Mouse (Mus musculus): ENCODE measurements around the gene Rapgef1.
"Not testable (repeated sequence)": the region's sequence is repeated elsewhere in the genome, so short reads cannot be mapped to it uniquely, and the experiment has no call there.

Gene Rapgef1

DNA sequence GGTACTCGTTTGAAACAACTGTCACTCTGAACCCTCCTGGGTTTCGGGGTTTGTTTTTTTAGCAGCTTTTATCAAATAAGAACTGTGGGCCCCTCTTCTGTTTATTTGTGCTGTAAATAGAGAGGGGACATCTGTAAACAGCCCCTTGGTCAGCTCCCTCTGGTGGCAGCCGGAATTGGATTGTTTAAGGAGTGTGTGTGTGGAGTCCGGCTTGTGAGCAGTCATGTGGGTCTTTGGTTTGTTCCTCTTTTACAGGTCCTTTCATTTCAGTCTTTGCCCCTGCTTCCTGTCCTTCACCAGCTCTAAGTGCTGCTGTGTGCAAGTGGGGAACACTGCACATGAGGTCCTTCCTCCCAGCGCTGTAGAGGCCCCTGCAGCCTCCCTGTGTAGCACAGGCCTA, 119.8 kb downstream of the Rapgef1 start:
- no peak for DNase-seq (ENCODE audit: low spot score in 2 of 2)

DNA sequence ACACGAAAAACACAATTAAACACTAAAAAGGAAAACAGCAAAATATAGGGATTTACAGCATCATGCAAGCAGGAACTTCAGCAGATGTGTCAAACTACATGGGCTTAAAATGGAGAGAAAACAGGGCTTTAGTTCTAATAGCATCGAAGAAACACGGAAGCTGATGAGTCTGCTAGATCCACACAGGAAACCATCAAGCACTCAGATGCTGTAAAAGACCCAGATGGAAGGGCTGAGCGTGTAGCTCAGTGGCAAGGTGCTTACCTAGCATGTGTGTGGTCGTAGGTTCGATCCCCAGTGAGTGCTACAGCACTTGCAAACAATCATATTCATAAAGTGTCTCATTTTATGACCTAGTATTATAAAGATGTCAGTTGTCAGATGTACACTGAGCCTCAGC, 121.7 kb downstream of the Rapgef1 start:
- DNase-seq (ENCODE audit: low spot score in 2 of 2): no peak

DNA sequence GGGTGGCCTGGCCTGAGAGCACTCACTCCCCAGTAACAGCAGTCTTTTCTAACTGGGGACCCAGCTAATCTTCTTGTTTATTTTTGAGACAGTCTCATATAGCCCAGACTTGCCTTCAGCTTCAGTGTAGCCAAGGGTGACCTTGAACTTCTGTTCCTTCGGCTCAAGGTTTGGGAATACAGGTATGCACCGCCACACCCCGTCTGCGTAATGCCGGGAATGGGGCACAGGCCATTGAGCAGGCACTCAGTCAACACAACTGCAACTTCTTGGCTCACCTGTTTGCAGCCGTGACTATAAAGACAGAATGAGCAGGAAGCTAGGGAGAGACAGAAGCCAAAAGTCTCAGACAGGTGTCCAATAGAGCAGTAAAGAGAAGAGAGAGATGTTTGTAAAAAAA, 124.7 kb downstream of the Rapgef1 start:
- DNase-seq (ENCODE audit: low spot score in 2 of 2): no peak

DNA sequence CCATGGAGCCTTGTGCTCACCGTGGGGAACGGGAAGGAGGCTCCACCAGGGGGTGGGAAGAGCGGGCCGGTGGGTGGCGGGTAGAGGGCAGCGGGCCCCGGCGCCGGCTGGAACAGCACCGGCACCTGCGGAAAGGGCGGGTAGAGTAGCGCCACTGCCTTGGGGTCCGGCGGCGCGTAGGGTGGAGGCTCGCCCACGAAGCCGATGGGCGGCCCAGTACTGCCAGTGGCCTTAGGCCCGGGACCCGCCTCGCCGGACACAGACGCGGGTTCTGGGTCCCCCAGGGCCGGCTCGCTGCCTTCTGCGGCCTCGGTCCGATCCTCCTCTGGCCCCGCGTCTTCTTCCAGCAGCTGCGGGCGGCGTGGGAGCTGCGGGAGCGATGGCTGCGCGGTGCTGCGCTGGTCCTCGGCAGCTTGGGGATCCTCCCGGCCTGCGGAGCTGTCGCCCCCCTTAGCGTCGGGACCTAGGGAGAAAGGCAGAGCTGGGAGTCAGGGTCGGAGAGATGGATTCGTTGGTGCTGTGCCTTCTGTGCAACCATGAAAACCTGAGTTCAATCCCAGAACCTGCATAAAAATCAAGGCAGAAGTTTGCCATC, 127.8 kb downstream of the Rapgef1 start:
- DNase-seq (ENCODE audit: low spot score in 2 of 2): no peak

DNA sequence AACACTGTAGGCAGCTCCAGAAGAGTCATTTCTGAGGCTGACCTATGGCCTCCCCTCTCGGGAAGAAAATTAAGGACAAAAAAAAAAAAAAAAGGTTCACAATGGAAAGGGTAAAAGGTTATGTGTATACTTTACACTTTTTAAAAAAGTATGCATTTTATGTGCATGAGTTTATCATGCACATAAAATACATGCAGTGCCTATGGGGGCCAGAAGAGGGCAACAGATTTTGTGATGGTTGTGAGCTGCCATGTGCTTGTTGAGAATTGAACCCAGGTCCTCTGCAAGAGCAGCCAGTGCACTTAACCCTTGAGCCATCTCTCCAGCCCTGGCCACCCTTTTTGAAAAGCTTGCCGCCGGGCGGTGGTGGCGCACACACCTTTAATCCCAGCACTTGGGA, 128.3 kb downstream of the Rapgef1 start:
- DNase-seq (ENCODE audit: low spot score in 2 of 2): peak in 1 of 2 experiments; percentile 32

DNA sequence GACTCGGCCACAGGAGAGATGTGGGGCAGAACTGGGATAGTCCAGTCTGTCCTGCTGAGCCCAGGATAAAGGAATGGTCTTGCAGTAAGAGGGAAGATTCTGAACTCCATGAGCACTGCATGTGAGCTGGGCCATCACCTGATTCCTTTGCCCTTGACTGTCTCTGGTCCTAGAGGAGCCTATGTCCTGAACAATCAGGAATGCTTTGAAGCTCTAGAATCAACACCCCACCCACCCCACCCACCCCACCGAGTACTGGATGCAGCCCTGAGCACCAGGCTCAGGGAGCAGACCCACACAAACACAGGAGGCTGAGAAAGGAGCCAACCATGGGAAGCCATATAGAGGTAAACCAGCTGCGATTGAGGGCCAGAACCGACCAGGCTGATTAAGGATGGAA, 129.0 kb downstream of the Rapgef1 start:
- no peak for DNase-seq (ENCODE audit: low spot score in 2 of 2)

DNA sequence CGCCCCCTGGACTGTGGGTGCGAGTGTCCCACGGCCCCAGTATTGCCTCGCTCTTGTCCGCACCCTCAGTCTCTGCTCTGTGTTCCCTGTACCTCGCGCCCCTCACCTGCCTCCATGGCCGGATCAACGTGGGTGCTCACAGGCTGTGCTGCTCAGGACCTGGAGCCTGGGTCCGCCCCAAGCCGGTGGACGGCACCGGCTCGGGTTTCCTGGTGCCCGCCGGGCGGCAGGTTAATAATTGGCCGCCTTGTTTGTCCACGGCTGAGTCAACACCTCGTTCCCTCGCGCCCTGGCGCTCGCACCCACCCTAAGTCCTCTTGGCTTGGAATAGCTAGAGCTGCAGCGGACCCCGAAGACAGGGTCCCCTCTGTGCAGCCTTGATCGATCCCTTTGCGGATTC, 132.0 kb downstream of the Rapgef1 start, which contains the start of gene Gm13420:
Gene Gm13420, minus strand, starts transcription at position 189 of the 400 bp plus-strand sequence.
- DNase-seq (ENCODE audit: low spot score in 2 of 2): no peak

DNA sequence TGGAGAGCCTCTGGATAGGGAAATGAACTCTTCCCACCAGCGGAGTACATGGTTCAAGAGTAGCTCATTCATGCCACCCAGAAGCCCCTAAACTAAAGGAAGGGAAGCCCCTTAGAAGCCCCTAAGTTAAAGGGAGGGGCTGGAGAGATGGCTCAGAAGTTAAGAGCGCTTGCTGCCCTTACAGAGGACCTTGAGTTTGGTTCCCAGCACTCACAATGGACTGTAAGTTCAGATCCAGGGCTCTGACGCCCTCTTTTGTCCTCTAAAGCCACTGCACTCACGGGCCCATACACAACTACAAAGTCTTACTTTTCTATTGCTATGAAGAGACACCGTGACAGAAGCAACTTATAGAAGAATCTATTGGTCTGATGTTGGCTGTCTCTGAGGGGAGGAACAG, 132.9 kb downstream of the Rapgef1 start:
- DNase-seq (ENCODE audit: low spot score in 2 of 2): no peak

DNA sequence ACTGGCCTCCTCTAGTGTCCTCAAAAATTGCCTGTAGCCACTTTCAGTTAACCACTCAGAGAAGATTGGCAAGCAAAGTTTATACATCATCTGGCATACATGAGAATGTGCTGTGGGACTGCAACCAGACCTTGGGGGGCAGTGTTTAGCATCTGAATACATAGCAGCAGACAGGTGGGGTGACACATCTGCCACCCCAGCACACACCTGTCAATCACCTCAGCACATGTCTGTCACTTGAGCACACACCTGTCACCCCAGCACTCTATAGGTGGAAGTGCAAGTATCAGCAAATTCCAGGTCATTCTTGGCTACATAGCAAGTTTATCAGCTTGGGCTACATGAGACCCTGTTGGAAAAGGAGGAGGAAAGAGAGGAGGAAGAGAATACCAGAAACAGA, 136.2 kb downstream of the Rapgef1 start:
- no peak for DNase-seq (ENCODE audit: low spot score in 2 of 2)

DNA sequence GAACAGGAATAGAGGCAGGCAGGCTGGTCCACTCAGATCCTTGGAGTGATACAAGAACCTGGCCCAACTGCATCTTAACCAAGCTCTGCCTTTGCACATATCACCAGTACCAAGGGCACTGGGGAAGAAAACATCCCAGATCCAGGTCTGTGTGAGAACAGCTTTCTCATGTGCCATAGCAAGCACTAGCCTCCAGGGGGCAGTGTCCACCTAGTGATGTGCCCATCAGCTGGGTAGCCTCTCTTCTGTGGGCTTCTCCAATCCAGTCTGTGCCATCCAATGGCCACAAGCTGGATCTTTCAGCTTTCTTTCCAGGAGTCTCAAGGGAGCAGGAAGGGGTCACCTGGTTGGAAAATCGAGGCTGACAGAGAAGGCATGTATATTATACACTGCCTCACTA, 145.3 kb downstream of the Rapgef1 start:
- DNase-seq (ENCODE audit: low spot score in 2 of 2): peak; percentile 48 to 69

DNA sequence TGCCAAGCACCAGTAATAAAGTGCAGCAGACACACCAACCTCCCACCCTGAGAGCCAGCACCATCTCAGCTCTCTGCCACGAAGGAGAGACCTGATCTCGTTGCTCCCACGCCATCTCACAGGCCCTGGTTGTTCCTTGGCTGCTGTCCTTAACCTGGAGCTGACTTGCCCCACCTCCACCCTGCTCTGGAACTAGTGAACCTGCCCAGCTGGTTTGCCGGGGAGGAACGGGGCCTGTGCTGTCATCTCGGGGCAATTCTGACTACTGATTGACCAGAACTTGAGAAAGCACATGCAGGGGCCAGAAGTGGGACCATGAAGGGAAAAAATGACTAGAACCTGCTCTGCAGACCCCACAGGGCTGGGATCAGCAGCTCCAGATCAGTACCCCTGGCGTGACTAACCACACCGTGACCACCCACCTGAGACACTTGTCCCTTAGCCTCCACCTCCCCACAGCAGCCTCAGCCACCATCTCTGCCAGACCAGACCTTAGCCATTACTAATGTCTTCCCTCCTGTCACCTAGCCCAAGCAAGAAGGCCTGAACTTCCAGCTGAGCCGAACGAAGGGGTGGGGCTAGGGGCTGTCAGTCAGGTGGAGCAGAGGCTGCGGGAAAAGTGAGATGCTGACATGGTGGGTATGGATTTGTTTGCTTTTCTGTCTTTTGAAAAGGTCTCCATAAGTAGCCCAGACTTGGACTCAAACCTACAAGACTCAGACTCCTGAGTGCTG, 148.6 kb downstream of the Rapgef1 start:
- DNase-seq (ENCODE audit: low spot score in 2 of 2): no peak

DNA sequence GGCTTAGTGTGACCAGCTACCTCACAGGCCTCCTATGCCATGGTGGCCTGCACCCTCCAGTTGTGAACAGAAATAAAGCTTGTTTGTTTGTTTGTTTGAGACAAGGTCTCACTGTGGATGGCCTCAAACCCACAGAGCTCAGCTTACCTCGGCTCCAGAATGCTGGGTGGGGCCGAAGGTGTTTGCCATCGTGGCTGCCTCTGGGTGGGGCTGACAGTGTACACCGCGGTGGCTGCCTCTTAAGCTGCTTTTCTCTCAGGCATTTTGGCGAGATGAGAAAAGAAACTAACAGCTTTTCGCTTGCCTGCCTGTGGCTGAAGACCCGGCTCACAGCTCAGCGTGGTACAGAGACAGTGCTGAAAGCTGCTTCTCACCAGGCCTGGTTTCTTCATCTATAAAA, 149.4 kb downstream of the Rapgef1 start:
- no peak for DNase-seq (ENCODE audit: low spot score in 2 of 2)

DNA sequence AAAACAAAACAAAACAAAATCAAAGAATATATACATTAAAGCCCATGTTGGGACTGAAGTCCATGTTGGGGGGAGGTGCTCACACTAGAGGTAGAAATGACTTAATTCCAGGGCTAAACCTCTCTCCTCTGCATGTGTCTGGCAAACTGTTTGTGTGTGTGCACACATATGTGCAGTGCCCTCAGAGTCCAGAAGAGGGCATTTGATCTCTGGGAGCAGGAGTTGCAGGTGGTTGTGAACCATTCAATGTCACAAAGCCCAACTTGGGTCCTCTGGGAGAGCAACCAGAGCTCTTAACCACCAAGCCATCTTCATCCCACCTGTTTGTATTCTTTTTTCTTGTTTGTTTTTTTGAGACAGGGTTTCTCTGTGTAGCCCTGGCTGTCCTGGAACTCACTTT, 150.6 kb downstream of the Rapgef1 start:
- no peak for DNase-seq (ENCODE audit: low spot score in 2 of 2)

DNA sequence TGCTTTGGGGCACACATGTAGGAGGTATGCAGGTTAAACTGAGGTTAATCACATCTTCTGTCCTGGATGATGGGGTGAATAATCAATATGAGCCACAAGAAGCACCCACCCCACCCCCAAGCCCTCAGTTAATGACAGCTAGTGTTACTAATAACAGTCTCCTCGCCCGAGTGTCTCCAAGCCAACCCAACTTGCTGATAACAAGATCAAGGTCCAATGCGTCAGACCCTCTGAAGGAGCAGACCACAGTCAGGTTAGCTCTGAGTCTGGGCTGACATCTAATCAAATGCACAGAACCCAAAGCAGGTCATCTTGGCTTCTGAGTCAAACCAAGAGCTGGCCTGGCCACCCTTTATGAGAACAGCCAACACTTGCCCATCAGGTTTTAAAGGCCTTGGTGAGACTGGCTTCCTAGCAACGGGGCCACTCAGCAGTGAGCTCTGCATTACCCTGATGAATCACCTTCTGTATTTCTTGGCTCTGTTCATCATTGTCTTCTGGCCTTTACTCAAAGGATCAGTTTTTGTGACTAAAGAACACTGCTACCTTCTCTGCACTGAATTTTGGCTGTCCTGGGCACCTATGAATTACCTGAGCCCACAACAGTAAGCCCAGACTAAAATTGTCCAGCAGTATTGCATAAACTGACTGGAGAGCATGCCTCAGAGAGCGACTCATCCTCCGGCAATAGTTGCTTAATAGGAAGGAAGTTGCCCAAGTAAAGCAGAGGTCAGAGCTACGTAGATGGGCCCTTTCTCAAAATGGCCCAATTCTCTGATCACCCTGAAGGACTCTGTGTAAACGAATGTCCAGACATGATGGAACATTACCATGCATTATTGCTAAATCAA, 152.3 kb downstream of the Rapgef1 start:
- DNase-seq (ENCODE audit: low spot score in 2 of 2): no peak

DNA sequence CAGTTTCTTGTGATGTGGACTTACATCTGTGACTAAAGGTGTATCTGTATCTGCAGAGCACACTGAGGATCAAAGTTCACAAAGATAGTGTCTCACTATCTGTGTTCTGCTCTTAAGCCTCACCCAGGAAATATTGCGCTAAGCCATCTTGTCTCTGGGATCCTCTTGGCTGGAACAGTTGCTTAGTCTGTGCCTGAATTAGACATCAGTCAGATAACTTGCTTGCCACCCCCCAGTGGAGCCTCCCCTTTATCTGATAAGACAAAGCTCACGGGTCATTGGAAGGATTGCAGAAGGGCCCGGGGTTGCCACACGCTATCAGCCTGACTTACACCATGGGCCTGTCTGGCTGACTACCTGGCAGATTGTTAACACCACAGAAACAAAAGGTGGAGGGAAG, 153.8 kb downstream of the Rapgef1 start:
- no peak for DNase-seq (ENCODE audit: low spot score in 2 of 2)

DNA sequence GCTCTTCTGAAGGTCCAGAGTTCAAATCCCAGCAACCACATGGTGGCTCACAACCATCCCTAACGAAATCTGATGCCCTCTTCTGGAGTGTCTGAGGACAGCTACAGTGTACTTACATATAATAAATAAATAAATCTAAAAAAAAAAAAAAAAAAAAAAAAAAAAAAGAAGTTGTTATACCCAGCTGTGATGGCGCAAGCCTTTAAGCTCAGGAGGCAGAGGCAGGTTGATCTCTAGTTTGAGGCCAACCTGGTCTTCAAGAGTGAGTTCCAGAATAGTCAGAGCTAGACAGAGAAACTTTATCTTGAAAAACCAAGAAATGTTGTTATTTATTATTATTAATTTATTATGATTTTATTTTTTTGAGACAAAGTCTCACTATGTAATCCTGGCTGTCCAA, 161.7 kb downstream of the Rapgef1 start:
- not testable (repeated sequence) for DNase-seq (ENCODE audit: low spot score in 2 of 2)

DNA sequence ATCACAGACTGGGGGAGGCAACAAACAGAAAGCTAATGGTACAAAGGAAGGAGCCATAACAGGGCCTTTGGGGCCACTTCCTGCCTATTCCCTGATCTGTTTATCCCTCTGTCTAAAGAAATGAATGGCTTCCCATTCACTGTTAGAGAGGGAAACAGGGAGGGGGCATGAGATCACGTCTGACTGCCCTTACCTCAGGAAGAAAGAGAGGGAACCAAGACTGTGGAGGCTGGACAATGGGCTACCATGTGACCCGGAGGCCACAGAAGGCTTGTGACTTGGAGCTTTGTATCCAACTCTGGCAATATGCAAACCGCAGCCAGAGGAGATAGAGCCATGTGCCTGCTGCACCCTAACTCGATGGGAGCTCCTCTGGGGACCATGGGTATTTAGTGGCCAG, 164.8 kb downstream of the Rapgef1 start:
- DNase-seq (ENCODE audit: low spot score in 2 of 2): no peak

DNA sequence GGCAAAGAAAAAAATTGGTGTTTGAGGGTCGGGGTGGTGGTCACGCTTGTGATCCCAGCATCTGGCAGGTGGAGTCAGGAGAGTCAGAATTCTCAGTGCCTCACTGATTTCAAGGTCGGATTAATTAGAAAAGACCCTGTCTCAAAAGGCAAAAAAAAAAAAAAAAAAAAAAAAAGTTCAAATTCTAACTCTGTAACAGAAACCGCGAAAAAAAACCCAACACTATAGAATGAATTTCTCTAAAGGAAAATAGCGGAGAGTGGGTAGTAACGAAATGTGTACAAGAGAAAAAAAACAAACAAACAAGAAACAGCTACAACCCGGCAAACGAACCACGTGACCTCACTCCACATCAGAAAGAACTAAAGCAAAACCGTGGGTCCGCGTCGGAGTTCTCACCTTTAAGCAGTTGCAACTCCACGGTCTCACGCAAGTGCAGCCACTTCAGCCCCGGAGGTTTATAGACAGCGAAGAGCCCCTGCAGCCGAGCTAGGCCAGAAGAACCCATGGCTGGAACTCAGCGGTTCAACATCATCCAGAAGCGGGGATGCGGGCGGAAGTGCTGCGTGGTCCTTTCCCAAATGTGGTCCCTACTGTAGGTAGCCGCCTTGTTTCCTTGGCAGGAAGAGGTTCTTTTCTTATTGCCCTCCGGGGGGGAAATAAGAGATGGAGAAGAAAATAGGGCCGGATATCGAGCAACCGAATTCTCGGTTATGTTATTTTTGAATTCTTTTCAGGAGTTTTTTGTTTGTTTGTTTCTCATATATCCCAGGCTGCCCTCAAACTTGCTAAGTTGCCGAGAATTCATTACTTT, 167.8 kb downstream of the Rapgef1 start, which contains the start of gene Coq4:
Gene Coq4, plus strand, starts transcription at position 390 of the 814 bp plus-strand sequence.
- peak; percentile 61 to 86 for DNase-seq (ENCODE audit: low spot score in 2 of 2)

DNA sequence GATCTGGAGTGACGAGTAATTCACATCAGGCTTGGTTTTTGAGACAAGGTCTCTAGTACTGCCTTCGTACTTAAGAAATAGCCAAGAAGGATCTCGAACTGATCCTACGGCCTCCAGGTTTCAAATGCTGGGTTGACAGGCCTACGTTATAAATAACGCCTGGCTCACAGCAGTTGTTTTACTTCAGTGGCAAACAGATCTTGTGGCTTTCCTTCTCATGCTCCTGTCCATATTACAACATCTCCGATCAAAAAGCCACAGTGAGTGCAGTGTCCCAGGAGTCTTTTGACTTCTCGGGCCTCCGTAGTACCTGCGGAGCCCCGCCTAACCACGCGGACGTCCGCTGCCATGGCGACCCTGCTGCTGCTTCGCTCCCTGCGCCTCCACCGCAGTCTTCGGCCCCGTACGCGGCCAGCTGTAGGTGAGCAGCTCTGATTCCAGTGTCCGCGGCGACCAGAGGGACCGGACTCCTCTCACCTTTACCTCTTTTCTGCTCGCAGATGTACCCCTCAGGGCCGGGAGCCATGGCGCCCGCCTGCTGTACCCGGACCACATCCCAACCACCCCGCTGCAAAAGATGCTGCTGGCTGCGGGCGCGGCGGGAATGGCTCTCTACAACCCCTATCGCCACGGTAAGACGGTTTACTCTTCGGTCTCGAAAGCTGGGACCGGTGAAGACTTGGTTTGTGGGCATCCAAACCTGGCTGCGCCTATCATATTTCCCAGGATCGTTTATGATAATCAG, 168.6 kb downstream of the Rapgef1 start, which contains the start of gene Trub2:
Gene Trub2, minus strand, starts transcription at position 566 of the 745 bp plus-strand sequence.
- peak; percentile 44 to 69 for DNase-seq (ENCODE audit: low spot score in 2 of 2)

Measured in cerebellum, postnatal 4 days (tissue).